Mouse (Mus musculus) fibroblast of lung, adult 2 months (primary cell): ENCODE measurements around the gene Cmtr2.
A peak's percentile ranks its signal among the peaks of the same experiment; 100 is the strongest.

Source experiments
- DNase-seq: peaks from one replicate; pipeline ENCODE4 v3.0.0-alpha.2; 2011; ENCODE audit warnings: low read depth

Gene Cmtr2

DNA sequence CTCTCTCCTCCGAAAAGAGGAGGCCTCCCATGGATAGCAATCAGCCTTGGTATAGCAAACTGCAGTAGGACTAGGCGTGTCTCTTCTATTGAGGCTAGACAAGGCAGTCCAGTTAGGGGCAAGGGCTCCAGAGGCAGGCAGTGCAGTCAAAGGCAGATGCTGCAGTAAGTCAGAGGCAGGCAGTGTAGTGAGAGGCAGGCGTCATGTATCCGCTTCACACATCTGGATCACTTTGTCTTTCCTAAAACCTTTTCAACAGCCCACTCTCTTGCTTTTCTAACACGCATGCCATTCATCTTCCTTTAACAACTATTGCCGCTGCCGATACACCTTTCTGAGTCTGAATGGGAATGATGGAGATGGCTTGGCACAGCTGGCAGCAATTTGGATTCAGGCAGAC is at the start of gene Cmtr2:
Cmtr2 (plus strand) TSS at position 301 of the 400 bp plus-strand sequence.
- DNase-seq: no peak

DNA sequence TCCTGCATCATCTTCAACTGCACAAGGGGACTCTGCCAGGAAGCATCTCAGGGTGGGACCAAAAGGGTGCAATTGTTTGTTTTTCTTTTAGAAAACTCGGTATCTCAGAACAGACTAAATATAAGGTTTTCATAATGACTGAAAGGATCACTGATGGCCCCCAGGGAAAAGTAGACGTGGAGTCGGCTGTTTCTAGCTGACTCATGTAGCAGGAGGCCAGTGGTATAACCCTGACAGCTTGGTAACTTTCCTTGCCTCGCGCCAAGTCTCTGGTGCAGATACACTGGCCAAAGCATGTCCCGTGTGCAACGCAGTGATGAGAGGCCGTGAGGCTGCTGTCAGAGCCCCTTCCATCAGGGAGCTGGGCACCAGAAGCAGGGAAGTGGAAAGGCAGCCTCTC is 49.2 kb upstream of the Cmtr2 start:
- DNase-seq: no peak

DNA sequence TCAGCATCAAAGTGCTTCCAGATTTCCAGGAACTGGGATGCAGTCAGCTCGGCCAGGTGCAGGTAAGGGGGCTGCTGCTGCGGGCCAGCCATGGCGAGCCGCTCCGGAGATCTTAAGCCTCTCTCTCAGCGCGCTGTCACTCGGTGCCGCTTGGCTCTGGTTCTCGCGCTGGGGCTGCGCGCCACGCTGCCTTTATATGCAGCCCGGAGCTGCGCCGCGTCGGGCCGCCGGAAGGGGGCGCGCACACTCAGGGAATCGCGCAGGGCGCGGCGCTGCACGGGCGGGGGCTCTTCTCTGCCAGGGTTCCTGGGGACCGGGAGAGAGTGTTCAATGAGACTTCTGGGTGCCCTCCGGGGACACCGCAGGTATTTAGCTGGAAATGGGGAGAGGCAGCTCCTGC is 47.4 kb upstream of the Cmtr2 start, which contains the start of gene Calb2:
Calb2 (minus strand) TSS at position 165 of the 400 bp plus-strand sequence.
- no peak for DNase-seq

DNA sequence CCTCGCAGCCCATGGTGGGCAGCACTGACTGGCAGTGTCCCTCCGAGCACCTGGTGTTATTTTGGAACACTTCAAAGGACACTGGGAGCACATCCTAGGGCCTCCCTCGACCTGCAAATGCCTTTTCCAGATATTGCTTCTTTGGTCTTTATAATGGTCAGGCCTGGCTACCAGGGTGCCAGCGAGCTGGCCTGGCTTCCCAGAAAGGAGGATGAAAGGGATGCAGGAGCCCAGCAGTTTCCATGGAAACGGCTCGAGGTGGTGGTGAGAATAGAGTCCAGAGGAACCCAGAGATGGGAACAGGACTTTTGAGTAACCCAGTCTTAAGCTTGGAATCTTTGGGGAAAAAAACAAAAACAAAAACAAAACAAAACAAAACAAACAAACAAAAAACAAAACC is 43.3 kb upstream of the Cmtr2 start:
- no peak for DNase-seq

DNA sequence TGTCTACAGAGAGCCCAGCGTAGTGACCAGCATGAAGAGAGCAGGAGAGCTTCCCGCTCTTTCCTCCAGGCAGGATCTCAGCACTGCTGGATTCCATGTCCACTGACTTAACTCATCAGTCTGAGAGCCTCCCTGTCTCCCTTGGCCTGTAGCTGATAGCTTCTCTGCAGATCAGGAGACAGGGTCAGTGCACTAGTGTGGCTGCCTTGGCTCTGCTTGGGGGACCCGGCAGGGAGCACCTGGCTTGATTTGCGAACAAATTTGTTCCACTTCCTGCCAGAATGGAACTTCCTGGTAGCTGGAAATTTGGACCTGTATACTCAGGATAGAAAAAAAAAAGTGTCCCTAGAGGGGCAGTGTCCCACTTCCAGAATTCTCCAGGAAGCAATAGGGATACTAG is 40.6 kb upstream of the Cmtr2 start:
- DNase-seq: no peak

DNA sequence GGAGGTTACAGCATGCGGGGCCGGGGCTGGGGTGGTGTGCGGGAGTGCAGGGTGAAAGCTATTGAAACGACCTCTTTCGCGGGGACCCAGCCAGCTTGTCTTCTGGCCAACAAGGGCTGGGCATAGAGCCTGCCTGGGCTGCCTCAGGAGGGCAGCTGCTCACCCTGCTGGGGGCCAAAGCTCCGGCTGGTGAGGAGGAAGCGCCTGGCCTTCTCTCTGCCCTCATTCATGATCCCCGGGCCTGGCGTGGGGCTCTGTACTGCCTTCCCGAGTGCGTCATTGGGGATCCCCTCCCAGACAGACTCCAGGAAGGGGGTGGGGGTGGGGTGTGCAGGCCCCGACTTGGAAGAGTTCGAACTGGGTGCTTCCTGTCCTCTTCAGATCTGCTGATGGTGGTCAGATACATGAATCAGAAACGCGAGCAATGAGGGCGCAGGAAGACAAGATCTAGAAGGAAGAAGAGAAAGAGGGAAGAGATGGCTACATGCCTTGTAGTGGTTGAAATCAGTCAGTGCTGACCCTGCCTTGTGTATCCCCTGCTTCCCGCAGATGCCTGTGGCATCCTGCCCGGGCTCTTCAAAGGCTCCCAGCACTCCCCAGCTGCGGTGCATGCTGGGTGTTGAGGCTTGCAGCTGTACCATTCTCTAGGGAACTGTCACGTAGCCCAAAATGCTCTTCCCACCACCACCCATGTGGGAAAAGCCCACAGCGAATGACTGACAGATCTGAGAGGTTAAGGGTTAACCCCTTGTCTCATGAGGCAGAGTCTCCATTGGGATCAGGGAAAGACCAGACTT is 37.9 kb upstream of the Cmtr2 start:
- no peak for DNase-seq

DNA sequence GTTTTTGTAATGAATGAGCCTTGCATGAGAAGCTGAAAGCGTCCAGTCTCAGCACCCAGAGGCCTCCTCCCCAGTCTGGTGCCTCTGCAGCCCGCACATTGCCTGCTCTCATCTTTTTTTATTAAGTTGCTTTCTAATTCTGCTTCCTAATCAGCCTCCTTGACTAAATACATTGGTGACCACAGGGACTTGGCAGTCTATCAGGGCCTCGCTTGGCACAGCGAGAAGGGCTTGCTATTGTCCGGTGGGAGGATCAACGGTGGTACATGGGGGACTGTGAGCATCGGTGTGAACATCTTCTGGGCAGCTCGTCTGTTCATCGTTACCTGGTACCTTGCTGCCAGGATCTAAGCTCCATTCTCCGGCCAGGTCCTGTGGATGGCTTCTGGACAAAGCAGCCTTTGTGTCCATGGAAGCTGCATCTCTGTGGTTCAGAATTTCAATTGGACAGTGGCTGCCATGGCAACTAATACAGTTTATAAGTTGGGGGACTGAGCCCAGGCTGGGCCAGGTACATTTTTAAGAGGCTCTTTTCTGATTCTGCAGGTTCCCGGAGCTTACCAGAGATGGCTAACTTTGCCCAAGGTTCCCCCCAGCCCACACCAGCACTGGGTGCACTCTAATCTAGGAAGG is 32.6 kb upstream of the Cmtr2 start:
- DNase-seq: no peak

DNA sequence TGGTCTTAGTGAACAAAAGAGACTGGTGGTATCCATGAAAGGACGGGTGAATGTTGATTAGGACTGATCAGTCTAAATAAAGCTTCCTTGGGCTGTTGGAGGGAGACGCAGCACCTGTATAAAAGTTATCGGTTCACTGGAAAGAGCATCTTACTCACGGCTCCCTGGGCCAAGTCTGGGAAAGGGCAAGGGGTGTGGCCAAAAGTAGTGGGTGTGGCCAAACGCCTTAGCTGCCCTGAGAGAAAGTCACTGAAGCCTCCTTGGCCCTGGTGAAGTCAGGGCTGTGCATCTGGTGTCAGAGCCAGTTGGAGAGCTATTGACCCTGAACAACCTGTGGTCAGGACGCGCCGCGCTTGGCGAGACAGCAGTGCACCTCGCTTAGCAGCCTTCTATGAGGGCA is 31.7 kb upstream of the Cmtr2 start:
- DNase-seq: no peak

DNA sequence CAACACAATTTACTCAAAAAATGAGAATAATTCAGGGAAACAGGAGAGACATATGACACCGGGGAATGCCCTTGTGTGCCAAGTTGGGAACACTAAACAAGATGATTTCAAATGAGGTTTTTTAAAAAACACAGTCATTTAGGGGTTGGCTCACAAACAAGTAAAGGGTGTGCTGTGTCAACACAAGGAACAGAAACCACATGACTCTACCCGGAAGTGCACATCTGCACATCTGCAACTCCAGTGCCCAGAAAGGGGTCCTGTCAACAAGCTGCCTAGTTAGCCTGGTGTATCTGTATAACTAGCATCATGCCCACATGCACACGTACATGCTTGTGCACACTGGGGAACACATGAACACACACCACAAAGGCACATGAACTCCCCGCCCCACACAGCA is 29.9 kb upstream of the Cmtr2 start:
- no peak for DNase-seq

DNA sequence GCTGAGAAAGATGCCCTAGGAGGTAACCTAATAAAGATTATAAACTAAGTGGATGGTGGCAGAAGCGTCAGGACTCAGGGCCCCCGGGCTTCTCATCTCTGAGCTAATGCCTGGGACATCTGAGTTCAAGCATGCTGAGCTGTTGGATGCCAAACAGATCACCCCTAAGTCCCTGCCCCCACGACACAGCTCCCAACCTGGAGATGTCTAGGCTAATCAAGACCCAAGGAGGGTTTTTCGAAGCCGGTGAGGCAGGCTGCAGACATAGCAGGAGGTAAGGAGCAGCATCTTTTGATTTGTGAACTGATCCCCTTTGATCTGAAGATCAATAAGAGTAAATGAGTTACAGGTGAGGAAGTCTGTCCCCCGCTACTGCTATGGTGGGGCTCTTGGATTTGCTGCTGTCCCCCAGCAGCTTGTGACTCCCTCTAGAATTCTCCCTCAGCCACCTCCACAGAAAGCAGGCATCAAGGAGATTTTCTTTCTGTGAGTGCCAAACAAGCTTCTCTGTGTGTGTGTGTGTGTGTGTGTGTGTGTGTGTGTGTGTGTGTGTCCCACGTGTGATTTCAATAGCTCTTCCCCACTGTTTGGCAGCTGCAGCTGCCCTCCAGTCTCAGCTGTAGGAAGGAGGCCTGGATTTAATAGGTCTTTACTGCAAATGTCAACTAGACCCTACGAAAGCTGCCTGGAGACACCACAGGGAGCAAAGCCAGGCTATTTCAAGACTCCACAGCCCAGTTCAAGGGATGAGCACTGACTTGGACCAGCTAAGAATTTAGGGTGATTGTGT is 26.3 kb upstream of the Cmtr2 start:
- DNase-seq: no peak

DNA sequence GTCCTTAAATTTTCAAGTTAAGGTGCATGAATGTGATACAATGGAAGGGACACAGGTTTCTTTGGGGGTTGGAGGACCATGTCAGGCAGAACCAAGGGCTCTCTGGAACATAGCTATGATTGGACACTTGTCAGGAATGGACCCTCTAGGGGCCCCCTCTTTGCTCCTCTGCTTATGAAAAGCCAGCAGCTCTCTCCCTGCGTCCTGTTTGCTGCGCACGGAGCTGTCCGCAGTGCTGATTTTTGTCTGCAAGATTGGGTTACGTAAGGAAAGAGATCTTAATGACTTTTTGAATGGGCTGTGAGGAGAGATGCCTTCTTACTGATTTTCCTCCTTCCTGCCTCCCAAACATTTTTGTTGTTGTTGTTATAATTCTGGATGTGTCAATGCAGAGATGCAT is 18.8 kb upstream of the Cmtr2 start:
- peak; percentile 4 for DNase-seq

DNA sequence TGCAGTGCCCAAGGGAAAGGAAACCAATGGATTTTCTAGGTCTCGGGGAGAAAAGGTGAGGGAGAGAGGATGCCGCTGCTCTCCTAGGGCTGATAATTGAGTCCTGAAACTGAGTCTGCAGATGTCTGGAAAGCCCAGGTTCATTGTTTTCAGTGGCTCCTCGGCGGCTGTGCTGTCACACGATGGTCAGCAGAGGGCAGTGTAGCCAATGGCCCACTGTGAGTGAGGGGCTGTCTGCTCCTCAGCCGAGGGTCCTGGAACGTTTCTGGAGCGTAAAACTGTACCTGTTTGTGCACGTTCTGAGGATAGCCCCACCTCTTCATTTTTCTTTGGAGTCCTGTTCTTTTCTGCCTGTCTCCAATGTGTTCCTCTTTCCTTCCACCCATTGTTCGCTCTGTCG is 13.7 kb upstream of the Cmtr2 start:
- no peak for DNase-seq

DNA sequence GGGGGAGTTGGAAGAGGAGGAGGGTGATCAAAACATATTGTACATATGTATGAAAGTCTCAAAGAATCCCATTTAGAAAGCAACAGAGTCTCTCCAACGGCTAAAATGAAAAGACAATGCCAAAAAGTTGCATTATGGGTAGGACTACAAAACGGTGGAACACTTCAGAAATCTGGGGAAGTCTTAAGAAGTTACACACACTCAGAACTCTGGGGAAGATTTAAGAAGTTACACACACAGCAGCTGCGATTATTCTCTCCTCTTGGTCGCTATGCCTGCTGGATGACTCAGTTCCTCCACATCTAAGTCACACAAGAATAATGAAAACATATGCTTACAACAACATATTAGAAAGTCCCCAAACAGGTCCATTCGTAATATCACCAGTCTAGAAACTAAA is 788 bp downstream of the Cmtr2 start:
- DNase-seq: no peak

DNA sequence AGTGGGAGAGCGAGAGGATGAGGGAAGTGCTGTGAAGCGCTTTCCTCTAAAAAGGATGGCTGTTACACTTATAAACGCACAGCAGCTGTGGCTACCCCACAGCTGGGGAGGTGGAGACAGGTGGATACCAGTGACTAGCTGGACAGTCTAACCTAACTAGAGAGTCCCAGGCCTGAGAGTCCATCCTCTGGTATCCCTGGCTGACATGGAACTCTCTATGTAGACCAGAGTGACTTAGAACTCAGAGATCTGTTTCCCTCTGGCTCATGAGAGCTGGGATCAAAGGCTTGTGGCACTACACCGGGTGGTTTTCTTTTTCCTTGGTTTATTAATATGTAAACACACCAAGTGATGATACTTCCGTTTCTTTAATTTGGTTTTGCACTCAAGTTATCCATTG is 1.7 kb downstream of the Cmtr2 start:
- DNase-seq: no peak

DNA sequence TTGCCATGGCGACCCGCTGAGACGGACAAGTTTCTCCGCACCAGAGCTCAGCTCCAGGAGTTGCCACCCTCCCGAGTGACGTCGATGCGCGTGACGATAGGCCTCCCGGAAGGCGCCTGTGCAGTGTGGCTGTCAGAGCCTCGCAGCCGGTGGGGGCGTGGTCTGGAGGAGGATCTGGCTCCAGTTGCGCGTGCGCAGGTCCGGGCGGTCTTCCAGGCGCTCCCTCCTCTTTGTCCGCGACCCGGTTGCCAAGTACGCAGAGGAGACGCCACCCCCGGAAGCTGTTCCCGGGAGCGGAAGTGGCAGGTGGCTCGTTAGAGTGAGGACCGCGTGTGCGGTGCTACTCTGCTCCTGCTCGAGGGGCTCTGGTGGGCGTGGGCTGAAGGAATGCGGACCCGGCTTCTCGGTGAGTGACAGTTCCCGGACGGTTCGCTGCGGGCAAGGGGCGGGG is 2.2 kb downstream of the Cmtr2 start:
- peak; percentile 98 for DNase-seq

DNA sequence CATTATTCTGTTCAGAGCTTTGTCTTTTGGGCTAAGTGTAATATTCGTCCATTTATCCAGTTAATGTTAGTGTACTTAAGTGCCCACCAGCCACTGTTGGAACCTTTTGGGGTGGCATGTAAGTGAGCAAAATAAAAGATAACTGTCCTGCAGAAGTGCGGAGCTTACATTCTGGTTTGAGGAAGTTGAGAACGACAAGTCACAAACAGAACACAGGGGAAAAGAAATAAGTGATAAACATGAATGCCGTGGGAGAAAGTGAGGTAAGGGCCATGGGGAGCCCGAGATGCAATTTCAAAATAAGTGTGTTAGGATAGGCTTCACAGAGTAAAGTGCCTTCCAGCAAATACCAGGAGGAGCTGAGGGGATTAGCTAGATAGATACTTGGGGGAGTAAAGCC is 3.0 kb downstream of the Cmtr2 start:
- DNase-seq: no peak

DNA sequence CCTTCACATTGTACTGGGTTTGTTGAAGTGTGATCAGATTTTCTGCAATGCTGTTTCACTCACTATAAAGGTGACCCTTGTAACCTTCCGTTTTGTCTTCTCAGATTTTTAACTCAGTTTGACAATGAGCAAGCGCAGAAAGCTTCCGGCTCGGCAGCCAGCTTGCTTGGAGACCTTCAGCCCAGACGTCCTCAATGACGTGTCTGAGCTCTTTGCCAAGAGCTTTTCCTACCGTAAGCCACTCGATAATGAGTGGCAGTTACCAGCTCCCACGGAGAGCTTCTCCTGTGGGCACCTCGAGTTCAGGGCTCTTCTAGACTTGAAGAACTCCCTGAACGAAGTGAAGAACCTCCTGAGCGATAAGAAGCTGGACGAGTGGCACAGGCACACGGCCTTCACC is 5.5 kb downstream of the Cmtr2 start:
- DNase-seq: no peak

DNA sequence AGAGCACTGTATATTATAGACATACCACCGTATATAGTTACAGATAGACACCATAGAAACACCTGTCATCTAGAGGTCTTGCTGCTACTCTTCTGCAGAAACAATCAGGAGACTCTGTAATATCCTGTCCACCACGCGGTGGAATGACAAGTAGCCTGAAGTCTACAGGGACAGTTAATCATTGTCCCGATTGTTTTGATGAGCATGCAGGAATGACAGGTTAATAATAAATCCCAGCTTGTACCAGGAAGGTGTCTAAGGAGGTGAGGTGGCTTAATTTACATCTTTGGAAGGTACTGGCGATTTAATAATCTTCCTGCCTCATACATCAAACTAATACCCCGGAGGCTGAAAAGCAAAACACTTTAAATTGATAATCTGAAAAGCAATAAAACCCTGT is 15.3 kb downstream of the Cmtr2 start:
- DNase-seq: no peak

DNA sequence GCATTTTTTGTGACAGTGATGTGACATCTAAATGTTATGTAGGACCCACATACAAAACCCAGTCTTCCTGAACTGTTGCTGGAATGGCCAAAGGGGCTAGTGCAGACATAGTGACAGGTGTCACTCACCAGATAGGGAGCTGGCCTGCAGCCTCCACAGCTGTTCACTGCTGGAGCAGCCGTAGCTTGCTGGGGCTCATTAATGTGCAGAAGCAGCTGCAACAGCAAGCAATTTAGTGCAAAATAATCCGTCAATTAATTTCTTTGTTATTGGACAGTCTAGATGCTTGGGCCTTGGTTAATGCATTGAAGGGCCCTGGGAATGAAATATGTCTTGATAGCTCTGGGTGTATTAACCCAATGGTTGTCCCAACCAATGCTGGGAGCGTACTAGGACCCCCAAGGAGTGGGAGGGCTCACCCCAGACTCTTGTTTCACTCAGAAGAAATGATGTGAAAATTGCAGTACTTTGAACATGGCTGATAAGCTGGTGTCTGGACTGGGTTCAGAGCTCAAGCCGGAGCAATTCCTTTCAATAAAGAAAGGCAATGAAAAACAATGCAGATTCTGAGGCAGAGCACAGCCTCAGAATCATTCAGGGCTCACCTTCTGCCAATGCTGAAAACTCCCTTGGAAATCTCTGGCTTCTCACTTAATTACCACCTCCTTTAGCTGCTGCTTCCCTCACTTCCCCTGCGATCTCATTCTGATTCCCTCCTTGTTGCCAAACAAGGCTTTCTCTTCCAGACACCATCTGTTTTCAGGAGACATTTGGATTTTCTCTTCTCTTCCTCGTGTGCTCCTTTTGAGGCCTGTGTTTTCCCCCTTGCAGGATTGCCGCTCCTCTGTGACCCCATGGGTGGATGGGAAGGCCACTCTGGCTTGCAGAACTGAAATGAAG is 27.1 kb downstream of the Cmtr2 start:
- no peak for DNase-seq

DNA sequence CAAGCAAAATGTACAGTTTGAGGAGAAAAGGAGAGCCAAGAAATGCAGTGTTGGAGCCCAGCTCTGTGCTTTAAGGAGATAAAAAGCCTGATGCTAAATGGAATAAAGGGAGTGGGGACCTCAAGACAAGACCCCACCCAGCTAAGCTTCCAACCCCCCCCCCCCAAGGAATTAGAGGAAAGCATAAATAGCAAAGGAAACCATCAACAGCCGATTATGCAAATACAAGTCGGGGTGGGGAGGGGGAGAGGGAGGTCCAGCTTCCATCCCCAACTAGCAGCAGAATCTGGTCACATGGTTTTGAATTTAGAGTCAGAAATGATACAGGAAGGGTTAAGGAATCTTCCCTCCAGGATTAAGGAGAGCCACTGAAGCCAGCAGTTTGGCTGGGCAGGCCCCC is 29.1 kb downstream of the Cmtr2 start:
- DNase-seq: no peak

DNA sequence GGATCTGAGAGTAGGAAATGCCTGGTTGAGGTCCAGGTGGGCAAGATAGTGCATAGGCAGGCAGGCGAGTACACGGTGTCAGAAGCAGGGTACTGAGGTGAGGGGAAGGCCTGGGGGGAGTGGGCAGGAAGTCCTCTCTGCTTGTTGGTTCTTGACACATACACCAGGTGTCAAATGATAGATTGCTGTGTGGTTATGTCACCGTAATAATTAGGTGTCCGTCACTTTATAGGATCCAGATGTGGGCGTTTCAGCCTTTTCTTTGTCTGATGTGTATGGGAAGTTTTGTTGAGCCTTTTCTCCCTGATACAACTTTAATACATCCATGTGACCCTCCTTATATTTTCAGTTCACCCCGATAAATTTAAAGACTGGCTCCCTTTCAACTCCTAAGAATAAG is 31.8 kb downstream of the Cmtr2 start:
- no peak for DNase-seq

DNA sequence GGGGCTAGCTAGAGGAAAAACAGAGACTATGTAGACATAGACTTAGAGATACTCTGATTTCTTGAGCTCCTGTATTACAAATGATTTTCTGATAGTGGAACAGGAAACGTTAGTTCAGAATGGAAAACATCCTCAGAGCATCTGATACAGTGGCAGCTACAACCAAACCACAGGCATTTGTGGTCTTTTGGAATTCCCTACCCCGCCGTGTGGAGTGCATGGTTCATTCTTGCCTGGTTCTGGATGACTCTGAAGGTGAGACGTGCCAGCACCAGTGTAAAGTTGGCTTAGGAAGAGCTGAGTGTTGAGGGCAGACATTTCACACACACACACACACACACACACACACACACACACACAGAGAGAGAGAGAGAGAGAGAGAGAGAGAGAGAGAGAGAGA is 38.5 kb downstream of the Cmtr2 start:
- peak; percentile 4 for DNase-seq
